16 mouse cellular contexts compared by ENCODE assay signal in genomic region chr17:29348996-29349395, GRCm38 (mm10). TPM values are rescaled to one million over a fixed set of nuclear protein-coding genes. Genes with fewer than 3 reads are reported as not detected.
DNase-seq lines count a peak whose midpoint lies in the region; ATAC-seq and TF ChIP-seq lines count a peak whose summit lies in the region.
"Had no signal": no experiment of that assay in that cellular context is flagged by ENCODE, and none has a peak within 500 bp of the region (broad histone marks: within the 10 kb centered on the region; RNA-seq: fewer than 3 reads in every experiment).

No protein-coding gene starts in this region.

- TF ChIP-seq CTCF in lung, embryonic 14.5 days (IDR thresholded peaks at IDR 0.05; ENCODE audit: low read depth) = no peak
- no peak for TF ChIP-seq CTCF in kidney, postnatal 0 days (IDR thresholded peaks at IDR 0.05; ENCODE audit: low read depth)

- no peaks in the 10 kb centered on the region for H3K9me3 ChIP-seq in hindbrain, embryonic 13.5 days
- no peaks in the 10 kb centered on the region for H3K9me3 ChIP-seq in hindbrain, embryonic 14.5 days (ENCODE audit: control insufficient read depth, low read length)
- H3K9me3 ChIP-seq in lung, embryonic 14.5 days (ENCODE audit: low read depth, low read length) = no peaks in the 10 kb centered on the region
- H3K9me3 ChIP-seq in kidney, postnatal 0 days (replicated peaks; ENCODE audit: low read length) = no peaks in the 10 kb centered on the region
- H3K9me3 ChIP-seq: embryonic facial prominence, embryonic 12.5 days; G1E; limb, embryonic 13.5 days; midbrain, embryonic 15.5 days had no signal

- no peak overlapping the region for H3K27ac ChIP-seq in hindbrain, embryonic 13.5 days
- no peak overlapping the region for H3K27ac ChIP-seq in hindbrain, embryonic 14.5 days
- peak overlapping the region; percentile 24; the same call in 1 of the 2 replicates for H3K27ac ChIP-seq in lung, embryonic 14.5 days (ENCODE audit: low read depth)
- peak overlapping the region; percentile 96 for H3K27ac ChIP-seq in kidney, postnatal 0 days

- peaks cover 27% of the 10 kb centered on the region for H3K4me1 ChIP-seq in hindbrain, embryonic 13.5 days (replicated peaks)
- peaks cover 22% of the 10 kb centered on the region for H3K4me1 ChIP-seq in hindbrain, embryonic 14.5 days (replicated peaks; ENCODE audit: control insufficient read depth, insufficient read depth, low read length)
- peaks cover 12% of the 10 kb centered on the region; the same call in 1 of the 2 replicates for H3K4me1 ChIP-seq in lung, embryonic 14.5 days (ENCODE audit: insufficient read depth)
- H3K4me1 ChIP-seq in kidney, postnatal 0 days (replicated peaks; ENCODE audit: insufficient read depth, low read length) = 0 out of 2 replicates have a peak, but pooled peaks cover 11% of the 10 kb centered on the region

- DNase-seq in hindbrain, embryonic 14.5 days (ENCODE audit: low spot score) = no peak
- DNase-seq in lung, embryonic 14.5 days = peak; percentile 34
- DNase-seq in lung, postnatal 14 days = no peak
- DNase-seq in kidney, adult 9 months = peak; percentile 55
- no peak for DNase-seq in kidney, postnatal 0 days (ENCODE audit: low spot score)
- DNase-seq in layer of hippocampus, adult 9-10 months (ENCODE audit: low spot score) = no peak
- DNase-seq: adrenal gland, postnatal 36 days; heart, postnatal 36 days; thymus, postnatal 4 days had no signal

- ATAC-seq in hindbrain, embryonic 13.5 days (ENCODE audit: low FRiP score) = no peak
- ATAC-seq in hindbrain, embryonic 14.5 days (ENCODE audit: low FRiP score) = no peak
- ATAC-seq in lung, embryonic 14.5 days (ENCODE audit: insufficient read depth) = no peak
- ATAC-seq in kidney, postnatal 0 days (replicated peaks; ENCODE audit: low FRiP score, low read depth) = no peak
- ATAC-seq: CD4-positive, CD25-positive, alpha-beta regulatory T cell, adult 4 months; hindbrain, postnatal 0 days; midbrain, embryonic 15.5 days had no signal

- H3K36me3 ChIP-seq in hindbrain, embryonic 13.5 days = peaks cover 6% of the 10 kb centered on the region
- peaks cover 3% of the 10 kb centered on the region for H3K36me3 ChIP-seq in hindbrain, embryonic 14.5 days (replicated peaks; ENCODE audit: control insufficient read depth, insufficient read depth)
- peaks cover 6% of the 10 kb centered on the region; the same call in 1 of the 2 replicates for H3K36me3 ChIP-seq in lung, embryonic 14.5 days (ENCODE audit: insufficient read depth)
- peaks cover 5% of the 10 kb centered on the region; the same call in 1 of the 2 replicates for H3K36me3 ChIP-seq in kidney, postnatal 0 days (ENCODE audit: insufficient read depth, low read length)
- H3K36me3 ChIP-seq: midbrain, embryonic 15.5 days had no signal

- no peaks in the 10 kb centered on the region for H3K27me3 ChIP-seq in hindbrain, embryonic 13.5 days
- no peaks in the 10 kb centered on the region for H3K27me3 ChIP-seq in hindbrain, embryonic 14.5 days (ENCODE audit: control insufficient read depth, insufficient read depth, low read length)
- no peaks in the 10 kb centered on the region for H3K27me3 ChIP-seq in lung, embryonic 14.5 days (ENCODE audit: insufficient read depth, low read length)
- no peaks in the 10 kb centered on the region for H3K27me3 ChIP-seq in kidney, postnatal 0 days (ENCODE audit: insufficient read depth, low read length)
- H3K27me3 ChIP-seq: embryonic facial prominence, embryonic 12.5 days; limb, embryonic 13.5 days; midbrain, embryonic 15.5 days had no signal

- peak overlapping the region; percentile 19; the same call in 1 of the 2 replicates for H3K9ac ChIP-seq in hindbrain, embryonic 13.5 days
- H3K9ac ChIP-seq in hindbrain, embryonic 14.5 days = no peak overlapping the region
- no peak overlapping the region for H3K9ac ChIP-seq in lung, embryonic 14.5 days
- H3K9ac ChIP-seq in kidney, postnatal 0 days (ENCODE audit: low read depth, low read length) = no peak overlapping the region
- H3K9ac ChIP-seq: midbrain, embryonic 15.5 days had no signal

- no peak overlapping the region for H3K4me2 ChIP-seq in hindbrain, embryonic 13.5 days
- H3K4me2 ChIP-seq in hindbrain, embryonic 14.5 days (replicated peaks) = no peak overlapping the region
- no peak overlapping the region for H3K4me2 ChIP-seq in lung, embryonic 14.5 days
- H3K4me2 ChIP-seq in kidney, postnatal 0 days (ENCODE audit: low read length) = no peak overlapping the region

- 63% methylated on average over 2 of the region's 2 CpGs for WGBS in hindbrain, embryonic 13.5 days
- WGBS in hindbrain, embryonic 14.5 days = 73% methylated on average over 2 of the region's 2 CpGs
- WGBS in lung, embryonic 14.5 days = 79% methylated on average over 2 of the region's 2 CpGs
- WGBS in kidney, postnatal 0 days = 62% methylated on average over 2 of the region's 2 CpGs

- H3K4me3 ChIP-seq in hindbrain, embryonic 13.5 days = no peak overlapping the region
- H3K4me3 ChIP-seq in hindbrain, embryonic 14.5 days (replicated peaks; ENCODE audit: low read length) = no peak overlapping the region
- no peak overlapping the region for H3K4me3 ChIP-seq in lung, embryonic 14.5 days (ENCODE audit: low read depth, low read length)
- H3K4me3 ChIP-seq in kidney, postnatal 0 days (replicated peaks; ENCODE audit: low read depth, low read length) = no peak overlapping the region
- H3K4me3 ChIP-seq: embryonic facial prominence, embryonic 12.5 days; midbrain, embryonic 15.5 days had no signal

RNA-seq across cellular contexts. Expression of gene Mtch1, which starts 1.3 kb away (rescaled TPM):
- polyA plus RNA-seq in hindbrain, embryonic 13.5 days (2015; fragmentation: Nextera tagmentation; extraction: Ambion mirVana) = 423 TPM in 2 replicates
- polyA plus RNA-seq in hindbrain, embryonic 14.5 days (2014; fragmentation: Nextera tagmentation; extraction: Ambion mirVana) = 530 and 564 TPM in 2 replicates
- 381 and 395 TPM in 2 replicates for polyA plus RNA-seq in lung, embryonic 14.5 days (2014; fragmentation: Nextera tagmentation; extraction: Ambion mirVana)
- 307 and 309 TPM in 2 replicates for polyA plus RNA-seq in kidney, postnatal 0 days (2015; fragmentation: Nextera tagmentation; extraction: Ambion mirVana)

RNA-seq across cellular contexts. Expression of gene Fgd2, which starts 11.7 kb away (rescaled TPM):
- polyA plus RNA-seq in hindbrain, embryonic 13.5 days (2015; fragmentation: Nextera tagmentation; extraction: Ambion mirVana) = 3.8 and 5.3 TPM in 2 replicates
- 3.8 and 4.9 TPM in 2 replicates for polyA plus RNA-seq in hindbrain, embryonic 14.5 days (2014; fragmentation: Nextera tagmentation; extraction: Ambion mirVana)
- polyA plus RNA-seq in lung, embryonic 14.5 days (2014; fragmentation: Nextera tagmentation; extraction: Ambion mirVana) = 15.7 and 19.2 TPM in 2 replicates
- polyA plus RNA-seq in kidney, postnatal 0 days (2015; fragmentation: Nextera tagmentation; extraction: Ambion mirVana) = 12.3 and 12.5 TPM in 2 replicates

RNA-seq across cellular contexts. Expression of gene Pi16, which starts 31.5 kb away (rescaled TPM):
- 1.3 and 2.0 TPM in 2 replicates for polyA plus RNA-seq in hindbrain, embryonic 13.5 days (2015; fragmentation: Nextera tagmentation; extraction: Ambion mirVana)
- 0.84 and 0.85 TPM in 2 replicates for polyA plus RNA-seq in hindbrain, embryonic 14.5 days (2014; fragmentation: Nextera tagmentation; extraction: Ambion mirVana)
- 0.14 TPM in 2 replicates for polyA plus RNA-seq in lung, embryonic 14.5 days (2014; fragmentation: Nextera tagmentation; extraction: Ambion mirVana)
- 3.1 and 4.1 TPM in 2 replicates for polyA plus RNA-seq in kidney, postnatal 0 days (2015; fragmentation: Nextera tagmentation; extraction: Ambion mirVana)

Comparison
In these comparisons a context has a peak if more than half of its experiments do, and no peak if none do; other contexts are left out.
1. DNase-seq: peak in lung, embryonic 14.5 days (single experiment) and kidney, adult 9 months (single experiment); none in hindbrain, embryonic 14.5 days (single experiment), lung, postnatal 14 days (single experiment), kidney, postnatal 0 days (single experiment) and layer of hippocampus, adult 9-10 months (single experiment).
2. H3K27ac ChIP-seq: peak in lung, embryonic 14.5 days (single experiment) and kidney, postnatal 0 days (single experiment); none in hindbrain, embryonic 13.5 days (single experiment) and hindbrain, embryonic 14.5 days (single experiment).